Mouse (Mus musculus) brain, embryonic 18.5 days (tissue): Measurements from ENCODE around the gene Rhox7b.
"Not testable (repeated sequence)": the region's sequence is repeated elsewhere in the genome, so short reads cannot be mapped to it uniquely, and the experiment has no call there.

Experiments used
- DNase-seq: peaks from one replicate; pipeline ENCODE4 v3.0.0-alpha.2; 2012; ENCODE audit warnings: low read depth, low spot score

Gene Rhox7b

GRCm38 (mm10) chrX:37897132-37897531, at the start of gene Rhox7b:
Gene Rhox7b (minus strand): TSS chrX:37897232.
- DNase-seq: not testable (repeated sequence)

GRCm38 (mm10) chrX:37916311-37916710, 19.3 kb upstream of the Rhox7b start:
- no peak for DNase-seq

- DNase-seq: no peak
Measured at GRCm38 (mm10) chrX:37908581-37908980, 11.5 kb upstream of the Rhox7b start.

- no peak for DNase-seq
Measured at GRCm38 (mm10) chrX:37903727-37904126, 6.7 kb upstream of the Rhox7b start.

- DNase-seq: not testable (repeated sequence)
Measured at GRCm38 (mm10) chrX:37901670-37902069, 4.6 kb upstream of the Rhox7b start, which contains the start of gene Rhox9. Gene Rhox9 (minus strand): TSS chrX:37901770.

- DNase-seq: no peak
Measured at GRCm38 (mm10) chrX:37878844-37879243, 18.2 kb downstream of the Rhox7b start, which contains the start of gene Rhox8. Gene Rhox8 (minus strand): TSS chrX:37878944.

- no peak for DNase-seq
Measured at GRCm38 (mm10) chrX:37871641-37872040, 25.4 kb downstream of the Rhox7b start.
